Mouse (Mus musculus): ENCODE data around the gene Zfp266. TPM values are rescaled to one million over a fixed set of nuclear protein-coding genes. Genes with fewer than 3 reads are reported as not detected.

Zfp266 gene
- polyA plus RNA-seq, 1 experiment from 2014 or later, result 123 TPM

- no peaks in the 10 kb centered on the region for H3K27me3 ChIP-seq (ENCODE audit: control insufficient read depth, insufficient read depth, low read length)
- H3K9me3 ChIP-seq (ENCODE audit: control insufficient read depth, low read length), result no peaks in the 10 kb centered on the region
- no peaks in the 10 kb centered on the region for H3K36me3 ChIP-seq (ENCODE audit: control insufficient read depth, insufficient read depth, low read length)
- no peak overlapping the region for H3K4me3 ChIP-seq (replicated peaks; ENCODE audit: low read depth, low read length)
- no peak overlapping the region for H3K9ac ChIP-seq (replicated peaks; ENCODE audit: low read length)
- no peak for DNase-seq
- H3K27ac ChIP-seq (replicated peaks; ENCODE audit: low read depth, low read length), result no peak overlapping the region
- no peak overlapping the region for H3K4me2 ChIP-seq (ENCODE audit: low read length)
- WGBS, result 80% methylated on average over 2 of the region's 2 CpGs
- no peak for ATAC-seq (ENCODE audit: low FRiP score, low TSS enrichment)
- H3K4me1 ChIP-seq (ENCODE audit: control insufficient read depth, insufficient read depth, low read length), result no peaks in the 10 kb centered on the region
Measured at GRCm38 (mm10) chr9:20536598-20536997, 15.4 kb upstream of the Zfp266 start.

DNA sequence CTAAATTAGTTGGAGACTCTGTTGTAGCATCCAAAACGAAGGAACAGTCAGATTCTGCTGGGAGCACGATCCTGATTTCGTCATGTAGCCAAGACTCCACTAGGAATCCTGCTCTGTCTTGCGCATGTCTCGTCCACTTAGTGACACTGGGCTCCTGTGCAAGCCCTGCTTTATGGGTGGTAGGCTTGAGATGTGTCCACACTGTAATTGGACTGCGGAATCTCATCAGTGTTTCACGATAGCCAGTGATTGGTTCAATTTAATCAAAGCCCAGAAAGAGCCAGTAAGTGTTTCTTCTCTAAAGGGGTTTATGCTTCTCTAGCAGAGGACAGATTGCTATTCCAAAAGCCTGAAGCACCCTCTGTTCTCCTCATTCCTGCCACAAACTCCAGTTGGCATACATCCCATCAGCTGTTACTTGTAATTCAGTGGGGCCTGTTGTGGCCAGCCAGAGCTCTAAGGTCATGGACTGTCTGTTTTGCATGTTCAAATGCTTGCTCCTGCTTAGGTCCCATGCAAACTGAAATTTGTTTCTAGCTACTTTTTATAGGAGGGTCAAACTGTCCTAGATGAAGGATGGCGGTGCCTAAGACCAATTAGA lies 13.2 kb upstream of the Zfp266 start:
- Histone ChIP-seq H3K4me1 (ENCODE audit: control insufficient read depth, insufficient read depth, low read length) (no peaks in the 10 kb centered on the region), H3K9ac (replicated peaks; ENCODE audit: low read length) (no peak overlapping the region), H3K27ac (replicated peaks; ENCODE audit: low read depth, low read length) (no peak overlapping the region), H3K4me3 (replicated peaks; ENCODE audit: low read depth, low read length) (no peak overlapping the region), H3K9me3 (ENCODE audit: control insufficient read depth, low read length) (no peaks in the 10 kb centered on the region), H3K4me2 (ENCODE audit: low read length) (no peak overlapping the region), H3K36me3 (ENCODE audit: control insufficient read depth, insufficient read depth, low read length) (no peaks in the 10 kb centered on the region), H3K27me3 (ENCODE audit: control insufficient read depth, insufficient read depth, low read length) (no peaks in the 10 kb centered on the region)
- WGBS, result 81% methylated on average over 8 of the region's 8 CpGs
- ATAC-seq (ENCODE audit: low FRiP score, low TSS enrichment), result no peak
- DNase-seq, result no peak

- Histone ChIP-seq H3K27me3 (ENCODE audit: control insufficient read depth, insufficient read depth, low read length) (no peaks in the 10 kb centered on the region), H3K9ac (replicated peaks; ENCODE audit: low read length) (peak overlapping the region; percentile 93), H3K4me1 (ENCODE audit: control insufficient read depth, insufficient read depth, low read length) (peaks cover 31% of the 10 kb centered on the region), H3K36me3 (ENCODE audit: control insufficient read depth, insufficient read depth, low read length) (peaks cover 11% of the 10 kb centered on the region), H3K27ac (replicated peaks; ENCODE audit: low read depth, low read length) (peak overlapping the region; percentile 97), H3K4me3 (replicated peaks; ENCODE audit: low read depth, low read length) (peak overlapping the region; percentile 79), H3K4me2 (ENCODE audit: low read length) (peak overlapping the region; percentile 92), H3K9me3 (ENCODE audit: control insufficient read depth, low read length) (no peaks in the 10 kb centered on the region)
- no peak for ATAC-seq (ENCODE audit: low FRiP score, low TSS enrichment)
- WGBS, result under 1% methylated on average over 17 of the region's 17 CpGs
- DNase-seq, result peak; percentile 55
Measured at GRCm38 (mm10) chr9:20520531-20521210, 546 bp downstream of the Zfp266 start.

DNA sequence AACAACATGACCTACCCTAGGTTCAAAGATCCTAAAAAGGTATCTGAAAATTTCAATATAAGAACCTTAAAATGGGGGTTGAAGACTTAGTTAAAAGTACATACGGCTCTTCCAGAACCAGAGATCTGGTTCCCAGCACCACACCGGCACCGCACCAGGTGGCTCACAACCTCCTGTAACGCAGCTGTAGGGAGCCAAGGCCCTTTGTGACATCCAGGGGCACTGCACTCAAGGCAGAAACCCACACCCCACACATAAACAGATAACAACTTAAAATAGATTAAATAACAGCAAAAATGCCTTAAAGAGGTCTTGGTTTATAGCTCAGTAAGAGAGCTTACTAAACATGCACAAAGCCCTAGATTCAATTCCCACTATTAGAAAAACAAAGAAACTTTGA lies 1.3 kb downstream of the Zfp266 start:
- DNase-seq (peak; percentile 26), ATAC-seq (ENCODE audit: low FRiP score, low TSS enrichment) (no peak)
- H3K4me3 ChIP-seq (replicated peaks; ENCODE audit: low read depth, low read length), result peak overlapping the region; percentile 79
- no peak overlapping the region for H3K27ac ChIP-seq (replicated peaks; ENCODE audit: low read depth, low read length)
- peak overlapping the region; percentile 54 for H3K9ac ChIP-seq (replicated peaks; ENCODE audit: low read length)
- 10% methylated on average over 4 of the region's 4 CpGs for WGBS
- H3K4me2 ChIP-seq (ENCODE audit: low read length), result peak overlapping the region; percentile 92
- peaks cover 18% of the 10 kb centered on the region for H3K36me3 ChIP-seq (ENCODE audit: control insufficient read depth, insufficient read depth, low read length)
- H3K27me3 ChIP-seq (ENCODE audit: control insufficient read depth, insufficient read depth, low read length), result no peaks in the 10 kb centered on the region
- no peaks in the 10 kb centered on the region for H3K9me3 ChIP-seq (ENCODE audit: control insufficient read depth, low read length)
- H3K4me1 ChIP-seq (ENCODE audit: control insufficient read depth, insufficient read depth, low read length), result peaks cover 31% of the 10 kb centered on the region

DNA sequence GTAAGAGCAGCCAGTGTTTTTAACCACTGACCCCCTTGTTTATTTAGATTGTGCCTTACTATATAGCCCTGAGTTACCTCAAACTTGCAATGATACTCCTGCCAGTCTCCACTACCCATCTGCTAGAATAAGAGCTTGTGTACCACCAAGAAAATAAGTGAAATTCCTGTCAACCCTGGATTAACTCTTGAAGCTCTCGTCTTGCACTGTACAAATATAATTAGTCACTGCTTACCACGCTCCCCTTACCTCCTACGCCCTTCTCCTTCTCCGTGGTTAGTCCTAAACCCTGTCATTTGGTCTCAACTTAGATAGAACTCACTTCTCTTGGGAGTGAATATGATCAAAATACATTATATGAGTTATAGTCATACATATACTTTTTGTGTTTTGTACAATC lies 2.5 kb downstream of the Zfp266 start:
- WGBS, result 93% methylated on average over 4 of the region's 4 CpGs
- H3K9me3 ChIP-seq (ENCODE audit: control insufficient read depth, low read length), result no peaks in the 10 kb centered on the region
- no peak overlapping the region for H3K4me3 ChIP-seq (replicated peaks; ENCODE audit: low read depth, low read length)
- H3K4me2 ChIP-seq (ENCODE audit: low read length), result peak overlapping the region; percentile 92
- H3K4me1 ChIP-seq (ENCODE audit: control insufficient read depth, insufficient read depth, low read length), result peaks cover 31% of the 10 kb centered on the region
- no peak overlapping the region for H3K9ac ChIP-seq (replicated peaks; ENCODE audit: low read length)
- DNase-seq, result no peak
- ATAC-seq (ENCODE audit: low FRiP score, low TSS enrichment), result no peak
- no peaks in the 10 kb centered on the region for H3K27me3 ChIP-seq (ENCODE audit: control insufficient read depth, insufficient read depth, low read length)
- peaks cover 29% of the 10 kb centered on the region for H3K36me3 ChIP-seq (ENCODE audit: control insufficient read depth, insufficient read depth, low read length)
- no peak overlapping the region for H3K27ac ChIP-seq (replicated peaks; ENCODE audit: low read depth, low read length)

DNA sequence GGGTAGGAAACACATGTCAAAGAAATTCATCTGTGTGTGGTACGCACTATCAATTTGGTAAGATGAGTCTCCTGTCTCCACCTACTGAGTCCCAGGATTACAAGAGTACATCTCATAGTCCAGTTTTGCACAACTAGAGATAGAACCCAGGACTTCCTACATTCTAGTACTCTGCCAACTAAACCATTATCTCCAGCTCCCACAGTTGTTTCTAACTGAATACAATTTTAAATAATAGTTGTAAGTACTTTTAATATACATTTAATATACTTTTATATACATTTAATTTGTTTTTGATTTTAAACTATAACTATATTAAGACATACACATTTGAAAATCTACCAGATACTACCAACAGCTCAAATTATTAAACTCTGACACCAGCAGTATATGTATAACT lies 3.5 kb downstream of the Zfp266 start:
- peaks cover 31% of the 10 kb centered on the region for H3K4me1 ChIP-seq (ENCODE audit: control insufficient read depth, insufficient read depth, low read length)
- H3K36me3 ChIP-seq (ENCODE audit: control insufficient read depth, insufficient read depth, low read length), result peaks cover 37% of the 10 kb centered on the region
- no peak overlapping the region for H3K4me3 ChIP-seq (replicated peaks; ENCODE audit: low read depth, low read length)
- 100% methylated on average over 1 of the region's 1 CpGs for WGBS
- H3K27ac ChIP-seq (replicated peaks; ENCODE audit: low read depth, low read length), result no peak overlapping the region
- no peak for DNase-seq
- no peak for ATAC-seq (ENCODE audit: low FRiP score, low TSS enrichment)
- no peaks in the 10 kb centered on the region for H3K27me3 ChIP-seq (ENCODE audit: control insufficient read depth, insufficient read depth, low read length)
- no peaks in the 10 kb centered on the region for H3K9me3 ChIP-seq (ENCODE audit: control insufficient read depth, low read length)
- no peak overlapping the region for H3K9ac ChIP-seq (replicated peaks; ENCODE audit: low read length)
- H3K4me2 ChIP-seq (ENCODE audit: low read length), result no peak overlapping the region

GRCm38 (mm10) chr9:20514016-20514415 lies 7.2 kb downstream of the Zfp266 start:
- Histone ChIP-seq H3K4me2 (ENCODE audit: low read length) (no peak overlapping the region), H3K27me3 (ENCODE audit: control insufficient read depth, insufficient read depth, low read length) (no peaks in the 10 kb centered on the region), H3K4me1 (ENCODE audit: control insufficient read depth, insufficient read depth, low read length) (peaks cover 17% of the 10 kb centered on the region), H3K9ac (replicated peaks; ENCODE audit: low read length) (no peak overlapping the region), H3K9me3 (ENCODE audit: control insufficient read depth, low read length) (no peaks in the 10 kb centered on the region), H3K27ac (replicated peaks; ENCODE audit: low read depth, low read length) (no peak overlapping the region), H3K36me3 (ENCODE audit: control insufficient read depth, insufficient read depth, low read length) (peaks cover 39% of the 10 kb centered on the region), H3K4me3 (replicated peaks; ENCODE audit: low read depth, low read length) (no peak overlapping the region)
- DNase-seq (no peak), ATAC-seq (ENCODE audit: low FRiP score, low TSS enrichment) (no peak)
- 98% methylated on average over 3 of the region's 3 CpGs for WGBS

GRCm38 (mm10) chr9:20512714-20513113 lies 8.5 kb downstream of the Zfp266 start:
- H3K36me3 ChIP-seq (ENCODE audit: control insufficient read depth, insufficient read depth, low read length), result peaks cover 34% of the 10 kb centered on the region
- no peak overlapping the region for H3K27ac ChIP-seq (replicated peaks; ENCODE audit: low read depth, low read length)
- no peaks in the 10 kb centered on the region for H3K9me3 ChIP-seq (ENCODE audit: control insufficient read depth, low read length)
- H3K27me3 ChIP-seq (ENCODE audit: control insufficient read depth, insufficient read depth, low read length), result no peaks in the 10 kb centered on the region
- H3K4me3 ChIP-seq (replicated peaks; ENCODE audit: low read depth, low read length), result no peak overlapping the region
- ATAC-seq (ENCODE audit: low FRiP score, low TSS enrichment) (no peak), DNase-seq (no peak)
- 90% methylated on average over 8 of the region's 8 CpGs for WGBS
- H3K4me1 ChIP-seq (ENCODE audit: control insufficient read depth, insufficient read depth, low read length), result 0 out of 2 replicates have a peak, but pooled peaks cover 6% of the 10 kb centered on the region
- H3K4me2 ChIP-seq (ENCODE audit: low read length), result no peak overlapping the region
- no peak overlapping the region for H3K9ac ChIP-seq (replicated peaks; ENCODE audit: low read length)

DNA sequence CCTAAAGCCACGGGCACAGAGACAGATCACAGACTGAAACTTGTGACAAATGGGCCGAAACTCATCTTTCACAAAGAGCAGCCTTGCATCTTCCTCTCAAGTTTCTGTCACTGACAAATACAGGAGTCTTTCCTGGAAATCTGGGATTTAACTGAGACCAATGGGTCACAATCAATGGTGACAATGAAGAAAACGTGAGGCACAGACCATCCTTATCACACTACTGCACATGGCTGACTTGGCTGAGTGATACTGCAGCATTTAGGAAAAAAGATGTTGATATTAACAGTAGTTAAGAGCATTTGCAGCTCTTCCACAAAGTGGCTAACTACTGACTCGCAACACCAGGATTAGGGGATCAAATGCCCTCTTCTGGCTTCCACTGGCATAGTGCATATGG lies 9.6 kb downstream of the Zfp266 start:
- peaks cover 44% of the 10 kb centered on the region for H3K36me3 ChIP-seq (ENCODE audit: control insufficient read depth, insufficient read depth, low read length)
- no peak overlapping the region for H3K27ac ChIP-seq (replicated peaks; ENCODE audit: low read depth, low read length)
- WGBS, result 90% methylated on average over 4 of the region's 4 CpGs
- H3K27me3 ChIP-seq (ENCODE audit: control insufficient read depth, insufficient read depth, low read length), result no peaks in the 10 kb centered on the region
- no peaks in the 10 kb centered on the region for H3K9me3 ChIP-seq (ENCODE audit: control insufficient read depth, low read length)
- ATAC-seq (ENCODE audit: low FRiP score, low TSS enrichment), result no peak
- H3K4me1 ChIP-seq (ENCODE audit: control insufficient read depth, insufficient read depth, low read length), result no peaks in the 10 kb centered on the region
- H3K4me2 ChIP-seq (ENCODE audit: low read length), result no peak overlapping the region
- DNase-seq, result no peak
- no peak overlapping the region for H3K9ac ChIP-seq (replicated peaks; ENCODE audit: low read length)
- no peak overlapping the region for H3K4me3 ChIP-seq (replicated peaks; ENCODE audit: low read depth, low read length)

Data from midbrain, embryonic 14.5 days (tissue).